Mouse (Mus musculus): Measurements from ENCODE around the gene Dscam. TPM values are rescaled to one million over a fixed set of nuclear protein-coding genes. Genes with fewer than 3 reads are reported as not detected.
A peak's percentile ranks its signal among the peaks of the same experiment; 100 is the strongest.

Gene Dscam
- polyA plus RNA-seq, 1 experiment from 2014 or later, result 2.1 TPM

GRCm38 (mm10) chr16:96842829-96843360 lies 327.7 kb downstream of the Dscam start:
- Histone ChIP-seq H3K36me3 (no peaks in the 10 kb centered on the region), H3K9ac (no peak overlapping the region), H3K4me1 (peaks cover 19% of the 10 kb centered on the region), H3K4me2 (replicated peaks) (no peak overlapping the region), H3K27ac (no peak overlapping the region), H3K4me3 (no peak overlapping the region), H3K27me3 (replicated peaks) (no peaks in the 10 kb centered on the region), H3K9me3 (no peaks in the 10 kb centered on the region)
- WGBS, result 98% methylated on average over 3 of the region's 3 CpGs
- ATAC-seq (ENCODE audit: low FRiP score, low read depth), result no peak

- no peaks in the 10 kb centered on the region for H3K27me3 ChIP-seq (replicated peaks)
- no peak overlapping the region for H3K9ac ChIP-seq
- H3K36me3 ChIP-seq, result no peaks in the 10 kb centered on the region
- H3K9me3 ChIP-seq, result no peaks in the 10 kb centered on the region
- WGBS, result 32% methylated on average over 16 of the region's 16 CpGs
- H3K4me3 ChIP-seq, result no peak overlapping the region
- H3K27ac ChIP-seq, result no peak overlapping the region
- H3K4me2 ChIP-seq (replicated peaks), result no peak overlapping the region
- H3K4me1 ChIP-seq, result no peaks in the 10 kb centered on the region
- peak; percentile 50 for ATAC-seq (ENCODE audit: low FRiP score, low read depth)
Measured at GRCm38 (mm10) chr16:96819649-96820048, 350.9 kb downstream of the Dscam start.

GRCm38 (mm10) chr16:96806298-96806697 lies 364.3 kb downstream of the Dscam start:
- no peak overlapping the region for H3K4me2 ChIP-seq (replicated peaks)
- no peaks in the 10 kb centered on the region for H3K27me3 ChIP-seq (replicated peaks)
- no peak overlapping the region for H3K9ac ChIP-seq
- 94% methylated on average over 1 of the region's 1 CpGs for WGBS
- no peaks in the 10 kb centered on the region for H3K9me3 ChIP-seq
- no peak overlapping the region for H3K4me3 ChIP-seq
- no peak overlapping the region for H3K27ac ChIP-seq
- H3K36me3 ChIP-seq, result no peaks in the 10 kb centered on the region
- no peak for ATAC-seq (ENCODE audit: low FRiP score, low read depth)
- H3K4me1 ChIP-seq, result no peaks in the 10 kb centered on the region

GRCm38 (mm10) chr16:96802636-96803035 lies 367.9 kb downstream of the Dscam start:
- Histone ChIP-seq H3K9ac (no peak overlapping the region), H3K4me3 (no peak overlapping the region), H3K9me3 (no peaks in the 10 kb centered on the region), H3K36me3 (no peaks in the 10 kb centered on the region), H3K4me2 (replicated peaks) (no peak overlapping the region), H3K4me1 (no peaks in the 10 kb centered on the region), H3K27me3 (replicated peaks) (no peaks in the 10 kb centered on the region), H3K27ac (no peak overlapping the region)
- WGBS, result 86% methylated on average over 2 of the region's 2 CpGs
- ATAC-seq (ENCODE audit: low FRiP score, low read depth), result no peak

GRCm38 (mm10) chr16:96801650-96802237 lies 368.8 kb downstream of the Dscam start:
- H3K4me1 ChIP-seq, result no peaks in the 10 kb centered on the region
- ATAC-seq (ENCODE audit: low FRiP score, low read depth), result no peak
- 90% methylated on average over 1 of the region's 1 CpGs for WGBS
- no peaks in the 10 kb centered on the region for H3K36me3 ChIP-seq
- H3K4me3 ChIP-seq, result no peak overlapping the region
- H3K9me3 ChIP-seq, result no peaks in the 10 kb centered on the region
- H3K4me2 ChIP-seq (replicated peaks), result no peak overlapping the region
- no peak overlapping the region for H3K9ac ChIP-seq
- no peaks in the 10 kb centered on the region for H3K27me3 ChIP-seq (replicated peaks)
- no peak overlapping the region for H3K27ac ChIP-seq

GRCm38 (mm10) chr16:96795431-96795830 lies 375.1 kb downstream of the Dscam start:
- WGBS, result 58% methylated on average over 2 of the region's 2 CpGs
- no peaks in the 10 kb centered on the region for H3K4me1 ChIP-seq
- H3K4me2 ChIP-seq (replicated peaks), result no peak overlapping the region
- H3K27ac ChIP-seq, result no peak overlapping the region
- H3K9me3 ChIP-seq, result no peaks in the 10 kb centered on the region
- no peak overlapping the region for H3K9ac ChIP-seq
- no peaks in the 10 kb centered on the region for H3K27me3 ChIP-seq (replicated peaks)
- H3K36me3 ChIP-seq, result no peaks in the 10 kb centered on the region
- H3K4me3 ChIP-seq, result no peak overlapping the region
- ATAC-seq (ENCODE audit: low FRiP score, low read depth), result no peak

- H3K9me3 ChIP-seq, result no peaks in the 10 kb centered on the region
- H3K36me3 ChIP-seq, result no peaks in the 10 kb centered on the region
- no peak overlapping the region for H3K4me3 ChIP-seq
- WGBS, result 85% methylated on average over 2 of the region's 2 CpGs
- H3K4me1 ChIP-seq, result peaks cover 5% of the 10 kb centered on the region; the same call in 1 of the 2 replicates
- no peak overlapping the region for H3K27ac ChIP-seq
- H3K27me3 ChIP-seq (replicated peaks), result no peaks in the 10 kb centered on the region
- no peak for ATAC-seq (ENCODE audit: low FRiP score, low read depth)
- H3K9ac ChIP-seq, result no peak overlapping the region
- H3K4me2 ChIP-seq (replicated peaks), result no peak overlapping the region
Measured at GRCm38 (mm10) chr16:96791307-96791706, 379.2 kb downstream of the Dscam start.

GRCm38 (mm10) chr16:96788286-96788685 lies 382.3 kb downstream of the Dscam start:
- Histone ChIP-seq H3K9ac (no peak overlapping the region), H3K4me1 (peaks cover 5% of the 10 kb centered on the region; the same call in 1 of the 2 replicates), H3K36me3 (no peaks in the 10 kb centered on the region), H3K4me3 (no peak overlapping the region), H3K27me3 (replicated peaks) (no peaks in the 10 kb centered on the region), H3K9me3 (no peaks in the 10 kb centered on the region), H3K27ac (no peak overlapping the region), H3K4me2 (replicated peaks) (no peak overlapping the region)
- 33% methylated on average over 5 of the region's 5 CpGs for WGBS
- no peak for ATAC-seq (ENCODE audit: low FRiP score, low read depth)

- Histone ChIP-seq H3K9me3 (no peaks in the 10 kb centered on the region), H3K9ac (no peak overlapping the region), H3K4me2 (replicated peaks) (no peak overlapping the region), H3K4me1 (no peaks in the 10 kb centered on the region), H3K27me3 (replicated peaks) (no peaks in the 10 kb centered on the region), H3K27ac (no peak overlapping the region), H3K36me3 (no peaks in the 10 kb centered on the region), H3K4me3 (no peak overlapping the region)
- 43% methylated on average over 5 of the region's 5 CpGs for WGBS
- no peak for ATAC-seq (ENCODE audit: low FRiP score, low read depth)
Measured at GRCm38 (mm10) chr16:96779021-96779420, 391.5 kb downstream of the Dscam start.

GRCm38 (mm10) chr16:96774245-96774644 lies 396.3 kb downstream of the Dscam start:
- Histone ChIP-seq H3K36me3 (no peaks in the 10 kb centered on the region), H3K9ac (no peak overlapping the region), H3K4me1 (no peaks in the 10 kb centered on the region), H3K9me3 (no peaks in the 10 kb centered on the region), H3K27me3 (replicated peaks) (no peaks in the 10 kb centered on the region), H3K4me3 (no peak overlapping the region), H3K27ac (no peak overlapping the region), H3K4me2 (replicated peaks) (no peak overlapping the region)
- 89% methylated on average over 1 of the region's 1 CpGs for WGBS
- no peak for ATAC-seq (ENCODE audit: low FRiP score, low read depth)

GRCm38 (mm10) chr16:96767985-96768384 lies 402.6 kb downstream of the Dscam start:
- peaks cover 3% of the 10 kb centered on the region; the same call in 1 of the 2 replicates for H3K4me1 ChIP-seq
- H3K27me3 ChIP-seq (replicated peaks), result no peaks in the 10 kb centered on the region
- H3K4me3 ChIP-seq, result no peak overlapping the region
- no peak overlapping the region for H3K27ac ChIP-seq
- no peak for ATAC-seq (ENCODE audit: low FRiP score, low read depth)
- no peak overlapping the region for H3K4me2 ChIP-seq (replicated peaks)
- H3K36me3 ChIP-seq, result no peaks in the 10 kb centered on the region
- 62% methylated on average over 3 of the region's 3 CpGs for WGBS
- H3K9ac ChIP-seq, result no peak overlapping the region
- no peaks in the 10 kb centered on the region for H3K9me3 ChIP-seq

GRCm38 (mm10) chr16:96767508-96767907 lies 403.0 kb downstream of the Dscam start:
- Histone ChIP-seq H3K4me1 (peaks cover 3% of the 10 kb centered on the region; the same call in 1 of the 2 replicates), H3K36me3 (no peaks in the 10 kb centered on the region), H3K4me2 (replicated peaks) (no peak overlapping the region), H3K27me3 (replicated peaks) (no peaks in the 10 kb centered on the region), H3K9me3 (no peaks in the 10 kb centered on the region), H3K9ac (no peak overlapping the region), H3K27ac (no peak overlapping the region), H3K4me3 (no peak overlapping the region)
- 33% methylated on average over 4 of the region's 4 CpGs for WGBS
- ATAC-seq (ENCODE audit: low FRiP score, low read depth), result no peak

- no peaks in the 10 kb centered on the region for H3K9me3 ChIP-seq
- no peak overlapping the region for H3K9ac ChIP-seq
- no peak overlapping the region for H3K4me3 ChIP-seq
- H3K27me3 ChIP-seq (replicated peaks), result no peaks in the 10 kb centered on the region
- WGBS, result 42% methylated on average over 12 of the region's 12 CpGs
- ATAC-seq (ENCODE audit: low FRiP score, low read depth), result no peak
- peaks cover 28% of the 10 kb centered on the region for H3K4me1 ChIP-seq
- H3K36me3 ChIP-seq, result no peaks in the 10 kb centered on the region
- no peak overlapping the region for H3K4me2 ChIP-seq (replicated peaks)
- H3K27ac ChIP-seq, result peak overlapping the region; percentile 57; the same call in 1 of the 2 replicates
Measured at GRCm38 (mm10) chr16:96761225-96761624, 409.3 kb downstream of the Dscam start.
